Mouse (Mus musculus) embryonic fibroblast, embryonic 13.5 days (primary cell): ENCODE results near the gene Rabepk.

Source experiments
- CTCF ChIP-seq: IDR thresholded peaks from 2 replicates; pipeline ENCODE4 v1.5.1; 2011; ENCODE audit warnings: mild to moderate bottlenecking, control low read depth, low read length, moderate library complexity, borderline replicate concordance; ENCODE audit not compliant: insufficient read depth
- POLR2A ChIP-seq: IDR thresholded peaks from 2 replicates; pipeline ENCODE4 v1.6.1; 2011; ENCODE audit warnings: low read depth, mild to moderate bottlenecking, control low read depth, low read length, moderate library complexity

DNA sequence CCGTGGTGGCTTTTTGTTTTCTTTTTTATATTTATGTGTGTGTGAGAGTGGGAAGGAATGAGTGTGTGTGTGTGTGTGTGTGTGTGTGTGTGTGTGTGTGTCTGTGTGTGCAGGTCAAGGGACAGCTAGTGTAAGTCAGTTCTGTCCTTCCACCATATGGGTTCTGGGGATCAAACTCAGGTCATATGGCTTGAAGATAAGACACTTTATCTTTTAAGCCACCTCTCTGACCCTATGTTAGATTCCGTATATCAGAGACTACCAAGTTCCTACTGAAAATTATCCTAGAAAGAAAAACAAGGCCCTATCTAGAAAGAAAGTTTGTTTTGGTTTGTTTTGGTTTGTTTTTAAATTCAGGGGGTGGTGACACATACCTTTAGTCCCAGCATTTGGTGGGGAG is 37.5 kb downstream of the Rabepk start:
- no peak for TF ChIP-seq CTCF
- no peak for TF ChIP-seq POLR2A
